Mouse (Mus musculus) megakaryocyte, embryonic 14.5 days (primary cell): ENCODE measurements at regions not wholly inside any gene's neighbourhood (a gene's known extent, or its start where the extent isn't known, plus 50 kb on each side); places are given as distances from the start of the nearest gene placed in this dataset.

ENCODE experiments used
- H3K27me3 ChIP-seq: replicated peaks from 2 replicates; pipeline ENCODE3; 2012; ENCODE audit warnings: inconsistent platforms
- H3K36me3 ChIP-seq: replicated peaks from 2 replicates; pipeline ENCODE3; 2012; ENCODE audit warnings: low read length, inconsistent platforms, mixed read lengths
- H3K4me1 ChIP-seq: 2 replicates; pipeline ENCODE4 v1.6.1; 2012; ENCODE audit warnings: inconsistent platforms
- H3K4me3 ChIP-seq: replicated peaks from 2 replicates; pipeline ENCODE3; 2012; ENCODE audit warnings: moderate library complexity, mild to moderate bottlenecking, inconsistent platforms
- H3K9me3 ChIP-seq: 2 replicates; pipeline ENCODE4 v1.6.1; 2012; ENCODE audit warnings: inconsistent platforms
- FLI1 ChIP-seq: IDR thresholded peaks from 2 replicates; pipeline ENCODE4 v1.6.1; 2012; ENCODE audit warnings: low read length, inconsistent platforms, mixed read lengths
- GATA1 ChIP-seq: IDR thresholded peaks from 3 replicates; pipeline ENCODE4 v1.6.1; 2012; ENCODE audit warnings: mixed read lengths, low read length, inconsistent platforms, borderline replicate concordance

DNA sequence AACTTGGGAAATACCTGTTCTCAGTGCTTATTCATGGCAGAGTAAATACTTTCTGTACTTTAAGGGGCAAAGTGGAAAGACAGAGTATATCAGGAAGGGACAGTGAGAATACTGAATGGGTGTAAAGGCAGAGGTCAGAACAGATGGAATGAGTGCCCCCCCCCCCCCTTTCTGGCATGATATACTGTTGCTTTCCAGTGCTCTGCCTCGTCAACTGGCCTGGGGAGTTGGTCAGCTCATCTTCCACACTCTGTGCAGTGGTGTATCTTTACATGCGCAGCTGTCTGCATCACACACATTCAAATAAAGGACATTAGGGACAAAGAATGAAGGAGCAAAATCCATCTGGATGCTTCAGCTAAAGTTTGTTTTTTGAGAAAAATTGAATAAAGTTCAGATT, 668.5 kb upstream of the Zeb2 start:
- H3K4me1 ChIP-seq = peaks cover 21% of the 10 kb centered on the region
- H3K27me3 ChIP-seq = no peaks in the 10 kb centered on the region
- no peaks in the 10 kb centered on the region for H3K36me3 ChIP-seq
- no peak overlapping the region for H3K4me3 ChIP-seq
- no peak for TF ChIP-seq GATA1
- TF ChIP-seq FLI1 = no peak
- no peaks in the 10 kb centered on the region for H3K9me3 ChIP-seq

- H3K36me3 ChIP-seq = no peaks in the 10 kb centered on the region
- TF ChIP-seq FLI1 (no peak), GATA1 (no peak)
- no peak overlapping the region for H3K4me3 ChIP-seq
- H3K27me3 ChIP-seq = no peaks in the 10 kb centered on the region
- no peaks in the 10 kb centered on the region for H3K9me3 ChIP-seq
- peaks cover 22% of the 10 kb centered on the region for H3K4me1 ChIP-seq
Measured at GRCm38 (mm10) chr2:45783634-45784412, 666.6 kb upstream of the Zeb2 start.

- H3K9me3 ChIP-seq = no peaks in the 10 kb centered on the region
- no peaks in the 10 kb centered on the region for H3K27me3 ChIP-seq
- H3K36me3 ChIP-seq = no peaks in the 10 kb centered on the region
- TF ChIP-seq FLI1 (no peak), GATA1 (no peak)
- no peak overlapping the region for H3K4me3 ChIP-seq
- H3K4me1 ChIP-seq = peaks cover 23% of the 10 kb centered on the region
Measured at GRCm38 (mm10) chr2:45777466-45777865, 660.3 kb upstream of the Zeb2 start.

- Histone ChIP-seq H3K9me3 (no peaks in the 10 kb centered on the region), H3K36me3 (no peaks in the 10 kb centered on the region), H3K4me1 (peaks cover 28% of the 10 kb centered on the region), H3K4me3 (no peak overlapping the region), H3K27me3 (no peaks in the 10 kb centered on the region)
- TF ChIP-seq FLI1 (no peak), GATA1 (no peak)
Measured at GRCm38 (mm10) chr2:45776485-45777135, 659.4 kb upstream of the Zeb2 start.

DNA sequence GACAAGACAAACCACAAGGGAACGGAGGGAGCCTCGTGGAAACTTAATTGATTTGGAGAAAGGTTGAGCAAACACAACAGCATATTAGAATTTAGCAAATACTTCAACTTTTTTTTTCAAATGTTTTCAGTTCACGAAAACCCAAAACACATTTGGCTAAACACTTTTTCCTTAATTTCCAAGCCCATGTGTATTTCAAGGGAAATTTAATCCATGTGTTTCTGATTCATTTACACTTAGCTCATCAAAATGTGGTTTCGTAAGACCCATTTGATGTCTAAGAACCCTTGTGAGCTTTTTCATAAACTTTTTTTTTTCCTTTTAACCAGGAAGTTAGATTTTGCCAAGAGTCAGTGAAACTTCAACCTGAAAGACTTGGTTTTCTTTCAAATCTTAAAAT, 658.5 kb upstream of the Zeb2 start:
- Histone ChIP-seq H3K36me3 (no peaks in the 10 kb centered on the region), H3K27me3 (no peaks in the 10 kb centered on the region), H3K9me3 (no peaks in the 10 kb centered on the region), H3K4me1 (peaks cover 28% of the 10 kb centered on the region), H3K4me3 (no peak overlapping the region)
- TF ChIP-seq GATA1 = no peak

DNA sequence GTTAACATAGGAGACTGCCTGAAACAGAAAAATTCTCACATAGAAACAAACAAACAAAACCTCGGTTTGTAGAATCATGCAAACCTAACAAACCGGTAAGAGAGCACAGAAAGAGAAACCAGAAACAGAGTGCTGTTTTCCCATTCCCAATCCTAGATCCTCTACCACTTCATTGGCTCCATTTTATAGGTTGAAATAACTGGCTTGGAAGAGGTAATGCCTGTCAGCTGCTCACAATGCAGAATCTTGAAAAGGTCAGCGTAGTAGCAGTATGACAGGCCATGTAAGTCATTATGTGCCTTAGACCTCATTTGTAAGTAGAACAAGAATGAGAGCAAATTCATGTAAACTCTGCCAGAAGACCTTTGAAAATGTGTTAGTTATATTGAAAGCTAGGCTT, 657.2 kb upstream of the Zeb2 start:
- no peak for TF ChIP-seq FLI1
- no peak for TF ChIP-seq GATA1
- H3K27me3 ChIP-seq = no peaks in the 10 kb centered on the region
- no peaks in the 10 kb centered on the region for H3K9me3 ChIP-seq
- H3K4me3 ChIP-seq = no peak overlapping the region
- peaks cover 26% of the 10 kb centered on the region for H3K4me1 ChIP-seq
- H3K36me3 ChIP-seq = no peaks in the 10 kb centered on the region

GRCm38 (mm10) chr2:45757176-45757575, 640.0 kb upstream of the Zeb2 start:
- Histone ChIP-seq H3K4me1 (peaks cover 8% of the 10 kb centered on the region; the same call in 1 of the 2 replicates), H3K9me3 (no peaks in the 10 kb centered on the region), H3K4me3 (no peak overlapping the region), H3K27me3 (no peaks in the 10 kb centered on the region), H3K36me3 (no peaks in the 10 kb centered on the region)
- TF ChIP-seq GATA1 (no peak), FLI1 (no peak)

DNA sequence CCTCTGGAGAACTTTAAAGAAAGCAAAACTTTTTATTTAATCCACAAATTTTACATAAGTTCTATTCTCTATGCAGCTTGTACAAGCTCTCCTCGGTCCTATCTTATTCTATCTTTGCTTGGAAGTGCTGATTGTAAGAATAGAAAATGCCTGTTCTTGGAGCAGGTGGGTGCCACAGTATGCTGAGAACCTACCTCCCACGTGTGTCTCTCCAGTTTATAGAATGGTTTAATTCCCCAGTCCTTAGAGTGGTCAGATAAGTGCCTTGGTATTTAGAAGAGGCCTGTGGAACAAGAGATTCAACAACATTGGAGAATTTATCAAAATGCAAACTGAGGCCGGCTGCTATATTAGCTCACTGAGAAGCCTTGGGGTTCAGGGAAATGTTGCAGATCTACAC, 639.2 kb upstream of the Zeb2 start:
- no peak for TF ChIP-seq GATA1
- no peak for TF ChIP-seq FLI1
- Histone ChIP-seq H3K27me3 (no peaks in the 10 kb centered on the region), H3K4me1 (peaks cover 8% of the 10 kb centered on the region; the same call in 1 of the 2 replicates), H3K4me3 (no peak overlapping the region), H3K9me3 (no peaks in the 10 kb centered on the region), H3K36me3 (no peaks in the 10 kb centered on the region)

DNA sequence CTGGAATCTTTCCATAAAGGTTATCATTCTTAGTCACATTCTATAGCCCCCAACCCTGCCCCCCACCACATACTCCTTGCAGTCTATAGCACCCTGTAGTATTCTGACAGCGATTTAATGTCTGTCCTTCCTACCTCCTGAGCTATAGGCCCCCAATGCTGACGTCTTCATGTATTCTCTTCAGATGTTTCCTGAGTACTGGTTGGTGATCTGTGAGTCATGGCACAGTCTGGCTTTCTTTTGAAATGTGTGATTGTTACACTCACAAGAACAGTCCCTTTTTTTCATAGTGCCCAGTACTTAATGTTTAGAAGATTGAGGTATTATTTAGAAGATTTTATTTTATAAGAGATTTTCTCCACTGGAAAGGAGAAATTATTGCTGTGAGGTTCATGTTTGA, 634.6 kb upstream of the Zeb2 start:
- H3K4me1 ChIP-seq = peaks cover 4% of the 10 kb centered on the region; the same call in 1 of the 2 replicates
- H3K27me3 ChIP-seq = no peaks in the 10 kb centered on the region
- no peaks in the 10 kb centered on the region for H3K9me3 ChIP-seq
- no peaks in the 10 kb centered on the region for H3K36me3 ChIP-seq
- no peak overlapping the region for H3K4me3 ChIP-seq
- TF ChIP-seq GATA1 (no peak), FLI1 (no peak)

- Histone ChIP-seq H3K9me3 (no peaks in the 10 kb centered on the region), H3K27me3 (no peaks in the 10 kb centered on the region), H3K4me3 (no peak overlapping the region), H3K4me1 (peaks cover 4% of the 10 kb centered on the region; the same call in 1 of the 2 replicates), H3K36me3 (no peaks in the 10 kb centered on the region)
- TF ChIP-seq FLI1 (no peak), GATA1 (no peak)
Measured at GRCm38 (mm10) chr2:45749379-45749778, 632.2 kb upstream of the Zeb2 start.
